Mouse (Mus musculus) liver, adult 2 months (tissue): ENCODE data around the gene Dffa. TPM values are rescaled to one million over a fixed set of nuclear protein-coding genes. Genes with fewer than 3 reads are reported as not detected.
A peak's percentile ranks its signal among the peaks of the same experiment; 100 is the strongest.

Experiments used
- DNase-seq: peaks from one replicate; pipeline ENCODE4 v3.0.0-alpha.2; 2011; ENCODE audit warnings: low read depth, low spot score; ENCODE audit errors: extremely low read depth
- H3K27ac ChIP-seq: fragments of 200-500 bp; replicated peaks from 2 replicates; pipeline ENCODE4 v1.5.1; 2012; ENCODE audit warnings: low read depth, mild to moderate bottlenecking, control low read depth, inconsistent platforms, low read length; ENCODE audit not compliant: insufficient read depth
- H3K27me3 ChIP-seq: fragments of 200-500 bp; 2 replicates; pipeline ENCODE4 v1.6.1; 2012; ENCODE audit warnings: mild to moderate bottlenecking, moderate library complexity, low read length, inconsistent platforms; ENCODE audit not compliant: control insufficient read depth, insufficient read depth
- H3K36me3 ChIP-seq: fragments of 200-500 bp; 2 replicates; pipeline ENCODE4 v1.6.1; 2012; ENCODE audit warnings: low read length, inconsistent platforms; ENCODE audit not compliant: control insufficient read depth, insufficient read depth
- H3K4me1 ChIP-seq: fragments of 200-500 bp; 2 replicates; pipeline ENCODE4 v1.6.1; 2011; ENCODE audit warnings: low read length; ENCODE audit not compliant: control insufficient read depth, insufficient read depth
- H3K4me3 ChIP-seq: fragments of 200-500 bp; 2 replicates; pipeline ENCODE4 v1.5.1; 2011; ENCODE audit warnings: low read depth, mild to moderate bottlenecking, control low read depth, low read length, moderate library complexity; ENCODE audit not compliant: insufficient read depth
- H3K79me2 ChIP-seq: fragments of 200-500 bp; 2 replicates; pipeline ENCODE4 v1.6.1; 2012; ENCODE audit warnings: inconsistent platforms, mild to moderate bottlenecking, low read length, moderate library complexity; ENCODE audit not compliant: control insufficient read depth, insufficient read depth
- H3K9ac ChIP-seq: fragments of 200-500 bp; 2 replicates; pipeline ENCODE4 v1.6.1; 2012; ENCODE audit warnings: low read depth, mild to moderate bottlenecking, control low read depth, inconsistent platforms, low read length
- CTCF ChIP-seq: fragments of 200-500 bp; IDR thresholded peaks from 2 replicates; pipeline ENCODE4 v1.5.1; 2011; ENCODE audit warnings: low read depth, low read length, control low read depth
- POLR2A ChIP-seq: fragments of 200-500 bp; IDR thresholded peaks from 2 replicates; pipeline ENCODE4 v1.6.1; 2011; ENCODE audit warnings: low read length, control low read depth; ENCODE audit not compliant: insufficient read depth; ENCODE audit errors: extremely low read depth
- WGBS: fragments of 180-500 bp; shearing (Covaris S2); methylation state at CpG from one replicate; pipeline ENCODE4 v1.1.7; 2018; 5-methylcytosine and 5-hydroxymethylcytosine counted together
- polyA plus RNA-seq: library from polyadenylated mRNA; depleted of rRNA; stranded (reverse); fragments of >200 nt; gene quantifications from 2 replicates; pipeline ENCODE4 v1.2.3, GENCODE M21; 2012
- total RNA-seq: library from RNA; depleted of rRNA; stranded (reverse); fragments of >200 nt; gene quantifications from 2 replicates; pipeline ENCODE4 v1.2.3, GENCODE M21; 2014

The Dffa gene
- total and polyA plus RNA-seq, 2 experiments: 11.8 to 14.8 TPM

DNA sequence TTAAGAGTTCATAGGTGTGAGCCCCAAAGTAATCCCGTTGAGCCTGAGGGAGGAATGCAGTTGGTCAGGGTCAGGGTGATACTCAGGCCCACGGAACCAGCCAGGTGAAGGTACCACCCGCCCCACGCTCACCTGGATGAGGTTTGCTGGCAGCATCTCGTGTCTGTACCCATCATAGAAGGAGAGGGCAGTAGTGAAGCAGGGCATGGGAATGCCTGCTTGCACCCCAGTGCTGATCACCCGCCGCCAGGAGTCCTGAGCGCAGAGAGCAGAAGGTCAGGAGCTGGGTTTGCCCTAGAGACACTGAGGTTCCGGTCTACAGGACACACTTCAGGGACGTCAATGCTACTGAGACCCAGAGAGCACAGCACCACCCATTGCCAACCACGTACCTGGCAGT is 46.8 kb downstream of the Dffa start:
- no peak overlapping the region for H3K4me3 ChIP-seq
- peaks cover 22% of the 10 kb centered on the region for H3K4me1 ChIP-seq
- TF ChIP-seq CTCF (no peak), POLR2A (no peak)
- H3K27me3 ChIP-seq: no peaks in the 10 kb centered on the region
- WGBS: 71% methylated on average over 11 of the region's 11 CpGs
- peaks cover 13% of the 10 kb centered on the region for H3K36me3 ChIP-seq
- H3K9ac ChIP-seq: no peak overlapping the region
- H3K27ac ChIP-seq: no peak overlapping the region; the same call in 1 of the 2 replicates
- H3K79me2 ChIP-seq: no peaks in the 10 kb centered on the region
- no peak for DNase-seq

DNA sequence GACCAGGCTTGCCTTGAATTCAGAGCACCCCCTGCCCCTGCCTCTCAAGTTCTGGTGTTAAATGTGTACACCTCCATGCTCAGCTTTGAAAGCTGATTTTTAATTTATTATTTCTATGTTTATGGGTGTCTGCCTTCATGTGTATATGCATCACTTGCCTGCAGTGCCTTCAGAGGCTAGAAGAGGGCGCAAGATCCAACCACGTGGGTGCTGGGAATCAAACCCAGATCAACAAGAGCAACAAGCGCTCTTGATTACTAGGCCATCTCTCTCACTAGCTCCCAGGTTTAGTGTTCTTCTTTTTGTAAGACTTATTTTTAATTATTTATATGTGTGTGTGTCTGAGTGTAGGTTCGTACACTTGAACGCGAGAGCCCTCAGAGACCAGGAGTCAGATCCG is 50.9 kb downstream of the Dffa start:
- H3K9ac ChIP-seq: no peak overlapping the region
- peaks cover 43% of the 10 kb centered on the region for H3K36me3 ChIP-seq
- H3K79me2 ChIP-seq: no peaks in the 10 kb centered on the region
- no peaks in the 10 kb centered on the region for H3K27me3 ChIP-seq
- no peak for TF ChIP-seq POLR2A
- TF ChIP-seq CTCF: no peak
- no peak for DNase-seq
- H3K4me1 ChIP-seq: peaks cover 9% of the 10 kb centered on the region
- H3K4me3 ChIP-seq: no peak overlapping the region
- 97% methylated on average over 7 of the region's 7 CpGs for WGBS
- H3K27ac ChIP-seq: no peak overlapping the region

DNA sequence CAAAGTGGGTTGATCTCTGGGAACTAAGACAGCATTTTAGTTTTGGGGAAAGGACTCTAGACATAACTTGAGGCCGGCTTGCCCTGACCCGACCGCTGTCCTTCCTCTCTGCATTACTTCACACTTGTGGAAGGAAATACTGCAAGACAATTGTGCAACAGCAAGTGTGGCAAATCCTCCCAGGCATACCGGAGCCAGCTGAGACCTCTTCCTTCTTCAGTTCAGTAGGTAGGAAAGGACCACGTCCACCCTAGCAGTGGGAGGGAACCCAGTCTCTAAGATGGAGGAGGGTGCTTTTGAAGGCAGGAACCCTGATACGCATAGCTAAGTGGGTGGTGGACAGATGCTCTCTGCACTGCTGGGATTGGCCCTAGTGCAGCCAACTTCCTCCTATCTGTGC is 51.8 kb downstream of the Dffa start:
- 93% methylated on average over 6 of the region's 6 CpGs for WGBS
- no peak overlapping the region for H3K4me3 ChIP-seq
- peak; percentile 41 for DNase-seq
- H3K79me2 ChIP-seq: no peaks in the 10 kb centered on the region
- H3K27me3 ChIP-seq: no peaks in the 10 kb centered on the region
- H3K9ac ChIP-seq: no peak overlapping the region
- H3K4me1 ChIP-seq: 0 out of 2 replicates have a peak, but pooled peaks cover 2% of the 10 kb centered on the region
- peaks cover 44% of the 10 kb centered on the region for H3K36me3 ChIP-seq
- H3K27ac ChIP-seq: no peak overlapping the region
- TF ChIP-seq CTCF: no peak
- TF ChIP-seq POLR2A: no peak

DNA sequence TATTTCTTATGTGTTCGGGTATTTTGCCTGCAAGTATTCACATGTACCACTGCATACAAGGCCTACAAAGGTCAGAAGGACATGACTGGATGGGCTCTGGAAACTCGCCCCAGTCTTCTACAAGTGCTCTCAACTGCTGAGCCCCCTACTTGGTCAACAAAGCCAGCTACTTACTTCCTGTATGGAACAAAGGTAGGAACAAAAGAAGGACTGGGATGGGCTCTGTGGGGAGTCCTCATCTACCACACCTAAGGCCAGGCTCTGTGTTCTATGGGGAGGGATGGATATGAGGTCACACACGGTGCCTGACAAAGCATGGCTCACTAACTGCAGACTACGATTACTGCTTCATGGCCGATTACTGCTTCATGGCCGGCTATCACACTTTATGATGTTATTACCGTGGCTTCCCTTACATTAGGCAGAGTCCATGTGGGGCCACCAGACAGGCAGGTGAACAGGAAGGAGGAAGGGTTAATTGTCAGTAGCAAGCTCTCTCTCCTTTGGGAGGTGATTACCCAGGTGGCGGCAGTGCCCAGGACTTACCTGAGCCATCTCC is 53.5 kb downstream of the Dffa start:
- peaks cover 49% of the 10 kb centered on the region for H3K36me3 ChIP-seq
- H3K4me3 ChIP-seq: no peak overlapping the region
- H3K9ac ChIP-seq: no peak overlapping the region
- no peak overlapping the region for H3K27ac ChIP-seq
- WGBS: 96% methylated on average over 8 of the region's 8 CpGs
- DNase-seq: no peak
- H3K27me3 ChIP-seq: no peaks in the 10 kb centered on the region
- no peak for TF ChIP-seq CTCF
- TF ChIP-seq POLR2A: no peak
- no peaks in the 10 kb centered on the region for H3K4me1 ChIP-seq
- H3K79me2 ChIP-seq: no peaks in the 10 kb centered on the region

DNA sequence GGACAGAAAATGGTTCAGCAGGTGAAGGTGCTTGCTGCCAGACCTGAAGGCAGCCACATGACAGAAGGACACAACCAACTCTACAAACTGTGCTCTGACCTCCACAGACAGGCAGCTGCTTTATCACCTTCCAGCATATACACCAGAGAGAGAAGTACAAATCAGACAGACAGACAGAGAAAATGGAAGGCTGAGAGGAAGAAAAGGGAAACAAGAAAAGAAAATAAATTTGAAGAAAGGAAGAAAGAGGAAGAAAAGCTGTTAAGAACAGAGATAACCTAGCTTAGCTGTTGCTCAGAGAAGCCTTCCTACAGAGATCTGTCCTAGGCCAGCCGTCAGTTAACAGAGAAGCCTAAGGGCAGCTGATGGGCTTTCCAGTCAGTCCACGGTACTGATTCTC is 55.3 kb downstream of the Dffa start:
- H3K27me3 ChIP-seq: no peaks in the 10 kb centered on the region
- 80% methylated on average over 2 of the region's 2 CpGs for WGBS
- H3K9ac ChIP-seq: no peak overlapping the region
- no peak for DNase-seq
- no peak overlapping the region for H3K4me3 ChIP-seq
- H3K27ac ChIP-seq: no peak overlapping the region
- TF ChIP-seq CTCF (no peak), POLR2A (no peak)
- H3K36me3 ChIP-seq: peaks cover 46% of the 10 kb centered on the region
- no peaks in the 10 kb centered on the region for H3K4me1 ChIP-seq
- no peaks in the 10 kb centered on the region for H3K79me2 ChIP-seq

DNA sequence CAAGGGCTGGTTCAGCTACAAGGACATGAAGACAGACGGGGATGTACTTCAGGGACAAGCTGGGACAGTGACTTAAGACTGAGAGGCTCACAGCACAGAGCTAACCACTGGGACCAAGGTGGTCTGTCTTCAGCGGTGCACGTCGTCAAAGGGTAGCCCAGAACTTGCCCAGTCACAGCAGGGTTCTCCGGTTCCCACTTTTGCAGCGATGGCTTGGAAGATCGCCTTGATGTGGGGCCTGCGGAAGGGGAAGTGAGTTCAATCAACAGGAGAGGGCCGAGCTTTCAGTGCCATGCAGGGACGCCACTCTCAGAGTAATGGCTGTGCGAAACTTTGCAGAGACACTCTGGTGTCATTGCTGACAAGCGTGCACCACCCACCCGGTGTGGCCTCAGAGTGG is 55.9 kb downstream of the Dffa start:
- Histone ChIP-seq H3K4me1 (no peaks in the 10 kb centered on the region), H3K9ac (no peak overlapping the region), H3K36me3 (peaks cover 41% of the 10 kb centered on the region), H3K27me3 (no peaks in the 10 kb centered on the region), H3K79me2 (no peaks in the 10 kb centered on the region), H3K27ac (no peak overlapping the region), H3K4me3 (no peak overlapping the region)
- DNase-seq: no peak
- TF ChIP-seq CTCF: no peak
- TF ChIP-seq POLR2A: no peak
- 91% methylated on average over 13 of the region's 13 CpGs for WGBS
